Mouse (Mus musculus) testis, adult 2 months (tissue): ENCODE data around the gene Klhdc4.

Experiments used
- CTCF ChIP-seq: fragments of 200-500 bp; IDR thresholded peaks from 2 replicates; pipeline ENCODE4 v1.5.1; 2012; ENCODE audit warnings: low read depth, mild to moderate bottlenecking, inconsistent platforms, low read length, moderate library complexity; ENCODE audit not compliant: control insufficient read depth, insufficient read depth, insufficient replicate concordance
- POLR2A ChIP-seq: fragments of 200-500 bp; IDR thresholded peaks from 2 replicates; pipeline ENCODE4 v1.6.1; 2012; ENCODE audit warnings: low read depth, mild to moderate bottlenecking, inconsistent platforms, low read length, moderate library complexity; ENCODE audit not compliant: control insufficient read depth

GRCm38 (mm10) chr8:121842064-121842955, 12.9 kb upstream of the Klhdc4 start:
- TF ChIP-seq POLR2A (no peak), CTCF (no peak)
